Mouse (Mus musculus) intestine, embryonic 14.5 days (tissue): ENCODE data around the gene Dcaf8. TPM values are rescaled to one million over a fixed set of nuclear protein-coding genes. Genes with fewer than 3 reads are reported as not detected.

Experiments
- ATAC-seq: fragments of 200-750 bp; cut with Nextera tagmentation; replicated peaks from 2 replicates; pipeline ENCODE4 v1.8.0; 2017; ENCODE audit warnings: low read depth, moderate number of reproducible peaks, moderate TSS enrichment, moderate library complexity; ENCODE audit not compliant: low FRiP score, low TSS enrichment
- DNase-seq: peaks from one replicate; pipeline ENCODE4 v3.0.0-alpha.2; 2018; ENCODE audit warnings: low spot score
- H3K27ac ChIP-seq: fragments of 300-500 bp; sonication (generic); 2 replicates; pipeline ENCODE4 v1.5.1; 2014; ENCODE audit warnings: low read depth, mild to moderate bottlenecking, control low read depth
- H3K27me3 ChIP-seq: fragments of 300-500 bp; sonication (generic); replicated peaks from 2 replicates; pipeline ENCODE4 v1.6.1; 2014; ENCODE audit warnings: low read length, control low read depth; ENCODE audit not compliant: control insufficient read depth, insufficient read depth
- H3K36me3 ChIP-seq: fragments of 300-500 bp; sonication (generic); 2 replicates; pipeline ENCODE4 v1.6.1; 2014; ENCODE audit warnings: low read length, control low read depth; ENCODE audit not compliant: control insufficient read depth, insufficient read depth
- H3K4me1 ChIP-seq: fragments of 300-500 bp; sonication (generic); replicated peaks from 2 replicates; pipeline ENCODE4 v1.6.1; 2014; ENCODE audit warnings: low read length, control low read depth, mixed read lengths; ENCODE audit not compliant: control insufficient read depth, insufficient read depth
- H3K4me2 ChIP-seq: fragments of 300-500 bp; sonication (generic); 2 replicates; pipeline ENCODE4 v1.6.1; 2014; ENCODE audit warnings: low read length
- H3K4me3 ChIP-seq: fragments of 300-500 bp; sonication (generic); 2 replicates; pipeline ENCODE4 v1.5.1; 2014; ENCODE audit warnings: low read depth, low read length, control low read depth, mixed read lengths
- H3K9ac ChIP-seq: fragments of 300-500 bp; sonication (generic); 2 replicates; pipeline ENCODE4 v1.6.1; 2014; ENCODE audit warnings: mild to moderate bottlenecking, low read length
- H3K9me3 ChIP-seq: fragments of 300-500 bp; sonication (generic); 2 replicates; pipeline ENCODE4 v1.6.1; 2016; ENCODE audit warnings: low read length, control low read depth; ENCODE audit not compliant: control insufficient read depth
- WGBS: fragments of 180-500 bp; shearing (Covaris S2); extraction: QIAGEN DNeasy Blood & Tissue Kit; methylation state at CpG from one replicate; pipeline ENCODE4 v1.1.7; 2014; 5-methylcytosine and 5-hydroxymethylcytosine counted together
- polyA plus RNA-seq: library from polyadenylated mRNA; unstranded; fragments of >200 nt; fragmentation: Nextera tagmentation; extraction: Ambion mirVana; gene quantifications from 2 replicates; pipeline ENCODE4 v1.2.1, GENCODE M21; 2014

The Dcaf8 gene
- polyA plus RNA-seq, 1 experiment from 2014 or later: 102 TPM

DNA sequence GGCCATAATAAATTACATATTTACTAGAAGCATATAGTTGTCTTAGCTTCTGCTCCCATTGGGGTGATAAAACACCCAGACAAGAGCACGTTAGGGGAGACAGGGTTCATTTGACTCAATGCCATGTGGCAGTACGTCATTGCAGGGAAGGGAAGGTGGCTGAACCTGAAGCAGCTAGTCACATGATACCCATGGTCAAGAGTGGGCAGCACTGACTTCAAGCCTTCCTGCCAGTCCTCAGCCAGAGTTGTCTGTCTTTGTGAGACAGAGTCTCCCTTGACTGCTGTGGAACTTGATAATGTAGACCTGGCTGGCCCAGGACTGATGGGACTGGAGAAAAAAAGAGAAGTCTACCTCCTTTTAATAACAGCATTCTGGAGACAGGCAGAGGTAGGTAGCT is 25.2 kb upstream of the Dcaf8 start:
- H3K36me3 ChIP-seq: peaks cover 61% of the 10 kb centered on the region
- no peak for ATAC-seq
- 93% methylated on average over 2 of the region's 2 CpGs for WGBS

DNA sequence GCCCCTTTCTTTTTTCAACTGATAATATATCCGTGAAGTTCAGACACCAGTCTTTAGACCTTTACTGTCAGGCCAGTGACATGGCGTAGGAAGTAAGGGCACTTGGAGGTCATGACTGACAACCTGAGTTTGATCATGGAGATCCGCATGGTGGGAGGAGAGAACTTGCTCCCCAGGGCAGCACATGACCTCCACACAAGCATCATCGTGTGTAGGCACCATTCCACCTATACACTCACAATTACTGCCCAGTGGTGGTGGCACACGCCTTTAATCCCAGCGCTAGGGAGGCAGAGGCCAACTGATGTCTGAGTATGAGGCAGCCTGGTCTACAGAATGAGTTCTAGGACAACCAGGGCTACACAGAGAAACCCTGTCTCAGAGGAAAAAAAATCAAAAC is 23.3 kb upstream of the Dcaf8 start:
- Histone ChIP-seq H3K27ac (no peak overlapping the region), H3K4me2 (no peak overlapping the region), H3K4me3 (no peak overlapping the region), H3K9ac (no peak overlapping the region), H3K9me3 (no peaks in the 10 kb centered on the region), H3K27me3 (no peaks in the 10 kb centered on the region), H3K4me1 (peaks cover 6% of the 10 kb centered on the region), H3K36me3 (peaks cover 55% of the 10 kb centered on the region)
- WGBS: 79% methylated on average over 6 of the region's 6 CpGs
- no peak for ATAC-seq
- no peak for DNase-seq

More for the DNA sequence above, 25.2 kb upstream of the Dcaf8 start:
- Histone ChIP-seq H3K9ac (no peak overlapping the region), H3K9me3 (no peaks in the 10 kb centered on the region), H3K4me2 (no peak overlapping the region), H3K27me3 (no peaks in the 10 kb centered on the region), H3K4me3 (no peak overlapping the region), H3K4me1 (peaks cover 4% of the 10 kb centered on the region), H3K27ac (no peak overlapping the region)
- no peak for DNase-seq

DNA sequence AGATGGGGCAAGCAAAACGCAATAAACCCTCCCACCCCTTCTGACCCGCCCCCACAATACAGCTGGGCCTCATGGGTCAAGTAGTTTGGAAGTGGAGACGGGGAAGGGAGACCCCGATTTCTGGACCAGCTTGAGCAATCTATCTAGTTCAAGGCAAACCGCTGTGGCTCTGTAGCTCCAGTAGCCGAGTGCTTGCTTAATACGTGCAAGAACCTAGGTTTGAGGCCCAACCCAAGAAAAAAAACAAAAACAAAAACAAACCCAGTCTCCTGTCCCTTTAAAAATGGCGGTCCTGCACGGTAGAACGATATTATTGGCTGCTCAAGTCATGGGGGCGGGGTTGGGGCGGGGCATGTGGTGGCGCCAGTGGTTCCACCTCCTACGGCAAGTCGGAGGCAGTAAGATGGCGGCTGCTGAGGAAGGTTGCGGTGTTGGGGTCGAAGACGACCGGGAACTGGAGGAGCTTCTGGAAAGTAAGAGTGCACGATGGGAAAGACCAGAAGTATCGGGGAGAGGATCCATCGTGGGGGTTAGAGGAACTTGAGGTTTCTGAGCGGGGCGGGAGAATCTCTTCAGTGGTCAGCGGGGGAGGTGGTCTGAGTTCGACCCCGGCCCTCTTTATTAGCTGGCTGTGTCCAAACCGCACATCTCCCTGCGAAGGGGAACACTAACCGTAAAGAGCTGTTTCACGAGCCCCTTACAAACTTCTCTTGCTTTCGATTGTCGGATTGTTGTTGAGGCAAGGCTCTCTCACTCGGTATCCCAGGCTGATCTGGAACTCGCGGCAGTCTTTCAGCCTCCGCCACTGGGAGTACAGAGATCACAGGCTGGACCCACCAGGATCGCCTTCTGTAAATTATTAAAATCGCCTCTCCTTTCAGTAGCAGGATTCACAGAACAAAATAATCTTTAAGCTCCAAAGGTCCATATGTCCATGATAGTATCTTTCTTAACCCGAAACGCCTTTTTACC is 21.2 kb upstream of the Dcaf8 start, which contains the start of gene Pex19:
Gene Pex19, plus strand, starts transcription at position 380 of the 972 bp plus-strand sequence.
- peaks cover 6% of the 10 kb centered on the region for H3K4me1 ChIP-seq
- DNase-seq (peak; percentile 92), ATAC-seq (peak; percentile 95)
- H3K4me3 ChIP-seq: peak within 1 kb of the TSS; percentile 96
- under 1% methylated on average over 42 of the region's 42 CpGs for WGBS
- peak within 1 kb of the TSS; percentile 88 for H3K9ac ChIP-seq
- no peaks in the 10 kb centered on the region for H3K27me3 ChIP-seq
- H3K9me3 ChIP-seq: no peaks in the 10 kb centered on the region
- peaks cover 54% of the 10 kb centered on the region for H3K36me3 ChIP-seq
- H3K27ac ChIP-seq: no peak within 1 kb of the TSS
- peak within 1 kb of the TSS; percentile 87 for H3K4me2 ChIP-seq

DNA sequence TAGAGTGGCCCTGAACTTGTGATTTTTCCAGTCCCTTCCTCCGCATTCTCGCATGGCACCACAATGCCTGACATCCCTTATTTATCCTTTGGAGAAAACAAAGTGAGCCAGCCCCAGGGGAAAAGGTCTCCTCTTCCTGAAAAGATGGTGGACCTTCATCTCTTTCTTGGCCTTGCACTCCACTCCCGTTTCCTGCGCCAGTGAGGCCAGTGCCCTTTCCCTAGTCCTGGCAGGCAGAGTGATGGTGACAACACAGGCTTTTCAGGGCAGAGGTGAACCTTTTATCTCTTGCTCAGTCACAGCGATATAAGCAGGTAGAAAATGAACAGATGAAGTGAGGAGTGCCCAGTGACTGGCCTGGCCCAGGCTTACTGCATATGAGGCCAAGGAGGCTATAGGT is 20.4 kb upstream of the Dcaf8 start:
- no peak overlapping the region for H3K27ac ChIP-seq
- 31% methylated on average over 5 of the region's 5 CpGs for WGBS

DNA sequence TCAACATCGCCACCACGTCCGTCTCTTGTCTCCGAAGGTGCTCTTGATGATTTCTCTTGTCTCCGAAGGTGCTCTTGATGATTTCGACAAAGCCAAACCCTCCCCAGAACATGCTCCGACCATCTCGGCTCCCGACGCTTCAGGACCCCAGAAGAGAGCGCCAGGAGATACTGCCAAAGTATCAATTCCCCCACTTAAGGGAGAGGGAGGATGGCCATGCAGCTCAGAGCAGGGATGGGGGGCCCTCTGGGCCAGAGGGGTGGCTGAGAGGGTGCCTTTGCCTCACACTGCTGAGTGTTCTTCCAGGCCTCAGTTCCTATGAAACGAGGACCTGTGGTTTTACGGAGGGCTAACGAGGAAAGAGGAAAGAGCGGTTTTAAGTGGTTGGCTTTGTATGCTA is 19.3 kb upstream of the Dcaf8 start:
- no peak overlapping the region for H3K4me3 ChIP-seq
- H3K36me3 ChIP-seq: peaks cover 53% of the 10 kb centered on the region
- H3K9me3 ChIP-seq: no peaks in the 10 kb centered on the region
- H3K27ac ChIP-seq: no peak overlapping the region
- no peaks in the 10 kb centered on the region for H3K27me3 ChIP-seq
- peaks cover 6% of the 10 kb centered on the region for H3K4me1 ChIP-seq
- no peak overlapping the region for H3K9ac ChIP-seq
- DNase-seq: no peak
- 96% methylated on average over 15 of the region's 15 CpGs for WGBS
- ATAC-seq: no peak
- no peak overlapping the region for H3K4me2 ChIP-seq

More for the DNA sequence above, 20.4 kb upstream of the Dcaf8 start:
- H3K9ac ChIP-seq: peak overlapping the region; percentile 88
- no peak for DNase-seq
- H3K4me2 ChIP-seq: peak overlapping the region; percentile 87
- peak overlapping the region; percentile 96 for H3K4me3 ChIP-seq
- H3K36me3 ChIP-seq: peaks cover 54% of the 10 kb centered on the region
- peaks cover 6% of the 10 kb centered on the region for H3K4me1 ChIP-seq
- no peaks in the 10 kb centered on the region for H3K27me3 ChIP-seq
- no peaks in the 10 kb centered on the region for H3K9me3 ChIP-seq
- ATAC-seq: no peak

DNA sequence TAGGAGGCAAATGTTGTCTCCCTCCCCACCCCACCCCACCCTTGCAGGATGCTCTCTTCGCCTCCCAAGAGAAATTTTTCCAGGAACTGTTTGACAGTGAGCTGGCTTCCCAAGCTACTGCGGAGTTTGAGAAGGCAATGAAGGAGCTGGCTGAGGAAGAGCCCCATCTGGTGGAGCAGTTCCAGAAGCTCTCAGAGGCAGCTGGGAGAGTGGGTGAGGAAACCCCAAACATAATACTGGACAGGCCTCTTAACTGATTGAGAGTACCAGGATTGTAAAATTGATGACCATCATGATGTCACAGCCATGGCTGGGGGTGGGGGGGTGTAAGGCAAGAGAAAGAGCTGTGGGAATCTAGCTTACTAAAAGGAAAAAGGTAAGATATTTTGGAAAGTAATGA is 18.8 kb upstream of the Dcaf8 start:
- H3K4me1 ChIP-seq: peaks cover 6% of the 10 kb centered on the region
- 67% methylated on average over 2 of the region's 2 CpGs for WGBS
- H3K27ac ChIP-seq: no peak overlapping the region
- no peak overlapping the region for H3K9ac ChIP-seq
- no peak overlapping the region for H3K4me3 ChIP-seq
- ATAC-seq (no peak), DNase-seq (no peak)
- H3K27me3 ChIP-seq: no peaks in the 10 kb centered on the region
- H3K4me2 ChIP-seq: no peak overlapping the region
- H3K9me3 ChIP-seq: no peaks in the 10 kb centered on the region
- peaks cover 56% of the 10 kb centered on the region for H3K36me3 ChIP-seq

DNA sequence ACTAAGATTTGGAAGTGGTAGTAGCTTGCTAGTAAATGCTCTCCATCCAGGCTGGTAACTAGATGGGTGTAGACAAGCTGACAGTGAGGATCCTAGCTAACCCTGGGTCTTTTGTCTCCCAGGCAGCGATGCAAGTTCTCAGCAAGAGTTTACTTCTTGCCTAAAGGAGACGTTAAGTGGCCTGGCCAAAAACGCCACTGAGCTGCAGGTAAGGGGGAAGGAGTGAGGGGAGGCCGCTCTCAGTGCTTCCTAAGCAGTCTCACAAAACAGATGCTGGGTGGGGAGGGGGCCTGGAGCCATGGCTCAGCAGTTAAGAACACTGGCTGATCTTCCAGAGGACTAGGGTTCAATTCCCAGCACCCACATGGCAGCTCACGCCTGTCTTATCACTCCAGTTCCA is 18.1 kb upstream of the Dcaf8 start:
- H3K4me2 ChIP-seq: no peak overlapping the region
- H3K4me1 ChIP-seq: peaks cover 6% of the 10 kb centered on the region
- DNase-seq (no peak), ATAC-seq (no peak)
- H3K9me3 ChIP-seq: no peaks in the 10 kb centered on the region
- H3K36me3 ChIP-seq: peaks cover 63% of the 10 kb centered on the region
- no peak overlapping the region for H3K4me3 ChIP-seq
- no peaks in the 10 kb centered on the region for H3K27me3 ChIP-seq
- no peak overlapping the region for H3K27ac ChIP-seq
- H3K9ac ChIP-seq: no peak overlapping the region
- WGBS: 91% methylated on average over 5 of the region's 5 CpGs

DNA sequence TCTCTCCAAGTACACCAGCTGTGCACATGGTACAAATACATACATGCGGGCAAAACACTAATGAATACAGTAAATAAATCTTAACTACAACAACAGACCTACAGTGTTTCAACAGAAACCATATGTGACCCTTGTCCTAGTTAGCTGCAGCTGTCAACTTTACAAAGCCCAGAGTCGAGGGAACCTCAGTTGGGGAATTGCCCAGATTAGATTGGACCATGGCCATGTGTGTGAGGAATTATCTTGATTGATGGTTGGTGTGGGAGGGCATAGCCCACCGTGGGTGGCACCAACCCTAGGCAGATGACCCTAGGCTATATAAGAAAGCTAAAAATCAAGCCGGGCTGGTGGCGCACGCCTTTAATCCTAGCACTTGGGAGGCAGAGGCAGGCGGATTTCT is 15.6 kb upstream of the Dcaf8 start:
- H3K27me3 ChIP-seq: no peaks in the 10 kb centered on the region
- H3K9me3 ChIP-seq: no peaks in the 10 kb centered on the region
- DNase-seq (no peak), ATAC-seq (no peak)
- no peak overlapping the region for H3K4me2 ChIP-seq
- peaks cover 6% of the 10 kb centered on the region for H3K4me1 ChIP-seq
- H3K36me3 ChIP-seq: peaks cover 81% of the 10 kb centered on the region
- H3K4me3 ChIP-seq: no peak overlapping the region
- WGBS: 89% methylated on average over 7 of the region's 7 CpGs
- no peak overlapping the region for H3K9ac ChIP-seq
- H3K27ac ChIP-seq: no peak overlapping the region

DNA sequence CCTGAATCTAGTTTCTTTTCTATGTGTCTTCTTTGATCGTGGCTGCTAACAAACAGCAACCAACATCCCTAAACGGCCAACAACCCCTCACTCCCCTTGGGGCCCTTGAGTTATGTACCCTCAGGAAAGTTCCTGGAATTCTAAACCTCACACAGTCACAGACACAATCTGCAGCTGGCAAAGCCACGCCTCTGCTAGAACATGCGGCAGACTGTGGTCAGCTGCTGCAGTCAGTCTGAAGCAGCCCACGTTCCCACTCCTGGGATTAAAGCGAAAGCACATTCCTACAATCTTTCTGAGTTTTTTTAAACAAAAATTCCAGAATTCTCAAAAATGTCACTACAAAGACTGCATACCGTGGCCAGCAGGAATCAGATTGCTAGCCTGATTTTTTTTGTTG is 14.3 kb upstream of the Dcaf8 start:
- DNase-seq (no peak), ATAC-seq (no peak)
- Histone ChIP-seq H3K4me1 (no peaks in the 10 kb centered on the region), H3K27me3 (no peaks in the 10 kb centered on the region), H3K4me2 (no peak overlapping the region), H3K27ac (no peak overlapping the region), H3K36me3 (peaks cover 78% of the 10 kb centered on the region), H3K4me3 (no peak overlapping the region), H3K9ac (no peak overlapping the region), H3K9me3 (no peaks in the 10 kb centered on the region)
- WGBS: 74% methylated on average over 7 of the region's 7 CpGs
